Mouse (Mus musculus) ES-E14 (cell line): Measurements from ENCODE around the gene Abca4.

Experiments
- CHD2 ChIP-seq: IDR thresholded peaks from 2 replicates; pipeline ENCODE4 v1.6.1; 2014; ENCODE audit warnings: mild to moderate bottlenecking, low read depth, low read length, inconsistent platforms
- HCFC1 ChIP-seq: IDR thresholded peaks from 2 replicates; pipeline ENCODE4 v1.6.1; 2012; ENCODE audit warnings: low read length, inconsistent platforms, borderline replicate concordance; ENCODE audit not compliant: insufficient read depth
- MAFK ChIP-seq: IDR thresholded peaks from 2 replicates; pipeline ENCODE4 v1.6.1; 2014; ENCODE audit warnings: mild to moderate bottlenecking, low read depth, low read length, inconsistent platforms; ENCODE audit not compliant: insufficient read depth
- ZC3H11A ChIP-seq: IDR thresholded peaks from 2 replicates; pipeline ENCODE4 v1.6.1; 2012; ENCODE audit warnings: low read depth, mild to moderate bottlenecking, inconsistent platforms, low read length, borderline replicate concordance
- ZNF384 ChIP-seq: IDR thresholded peaks from 2 replicates; pipeline ENCODE4 v1.6.1; 2012; ENCODE audit warnings: low read depth, low read length, inconsistent platforms

- no peak for TF ChIP-seq MAFK
- TF ChIP-seq CHD2: no peak
- no peak for TF ChIP-seq HCFC1
- peak; percentile 87 for TF ChIP-seq ZC3H11A
- no peak for TF ChIP-seq ZNF384
Observed at GRCm38 (mm10) chr3:122122127-122122663, 78.0 kb downstream of the Abca4 start.
